Mouse (Mus musculus): Measurements from ENCODE around the gene Tex10. TPM values are rescaled to one million over a fixed set of nuclear protein-coding genes. Genes with fewer than 3 reads are reported as not detected.

Gene Tex10
- 20.3 and 28.7 TPM in 2 replicates for polyA plus RNA-seq (2015; fragmentation: Nextera tagmentation; extraction: Ambion mirVana)

DNA sequence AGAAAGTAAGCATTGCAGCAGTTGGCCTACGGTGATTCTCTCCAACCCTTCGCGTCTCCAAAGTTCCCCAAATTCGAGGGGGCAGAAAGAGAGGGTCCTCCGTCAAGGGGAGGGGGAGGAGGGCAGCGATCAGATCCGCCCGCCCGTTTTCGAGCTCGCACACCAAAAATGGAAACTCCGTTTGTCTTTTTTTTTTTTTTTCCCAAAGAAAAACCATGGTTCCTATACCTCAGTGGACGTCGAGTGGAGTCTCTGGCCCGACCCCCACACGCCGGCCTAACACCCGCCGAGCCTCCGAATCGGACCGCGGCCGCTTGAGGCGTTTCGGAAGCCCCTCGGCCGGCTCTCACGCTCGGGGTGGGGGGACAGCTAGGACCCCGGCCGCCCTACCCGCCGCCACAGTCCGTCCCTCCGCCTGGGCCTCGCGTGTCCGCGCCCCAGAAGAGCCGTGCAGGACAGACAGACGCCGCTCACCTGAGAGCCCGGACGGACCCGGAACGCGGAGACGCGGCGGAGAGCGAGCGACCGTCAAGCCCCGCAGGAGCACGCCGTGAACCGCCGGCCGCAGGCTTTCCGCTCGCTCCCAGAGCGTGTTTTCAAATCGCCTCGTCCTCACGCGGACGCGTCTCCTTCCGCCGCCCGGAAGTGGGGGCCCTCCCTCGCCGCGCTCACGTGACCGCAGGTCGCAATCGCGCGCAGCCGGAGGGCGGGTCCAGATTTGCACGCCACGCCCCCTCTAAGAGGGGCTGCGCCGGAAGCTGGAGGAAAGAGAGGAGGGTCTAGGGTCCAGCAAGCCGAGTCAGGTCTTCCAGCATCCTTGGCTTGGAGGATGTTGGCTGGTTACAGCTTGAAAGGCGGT lies at the start of gene Tex10:
Gene Tex10 (minus strand): TSS at position 668 of the 859 bp plus-strand sequence.
- DNase-seq (peak; percentile 83), ATAC-seq (ENCODE audit: low read depth) (peak; percentile 90)
- H3K4me2 ChIP-seq: peak within 1 kb of the TSS; percentile 92
- H3K27ac ChIP-seq: peak within 1 kb of the TSS; percentile 82
- peaks cover 16% of the 10 kb centered on the region for H3K4me1 ChIP-seq (replicated peaks)
- H3K9me3 ChIP-seq (replicated peaks): no peaks in the 10 kb centered on the region
- H3K9ac ChIP-seq: peak within 1 kb of the TSS; percentile 97
- H3K4me3 ChIP-seq (replicated peaks): peak within 1 kb of the TSS; percentile 96
- H3K36me3 ChIP-seq: peaks cover 8% of the 10 kb centered on the region
- under 1% methylated on average over 89 of the region's 89 CpGs for WGBS (ENCODE audit: insufficient replicate concordance)
- no peaks in the 10 kb centered on the region for H3K27me3 ChIP-seq

DNA sequence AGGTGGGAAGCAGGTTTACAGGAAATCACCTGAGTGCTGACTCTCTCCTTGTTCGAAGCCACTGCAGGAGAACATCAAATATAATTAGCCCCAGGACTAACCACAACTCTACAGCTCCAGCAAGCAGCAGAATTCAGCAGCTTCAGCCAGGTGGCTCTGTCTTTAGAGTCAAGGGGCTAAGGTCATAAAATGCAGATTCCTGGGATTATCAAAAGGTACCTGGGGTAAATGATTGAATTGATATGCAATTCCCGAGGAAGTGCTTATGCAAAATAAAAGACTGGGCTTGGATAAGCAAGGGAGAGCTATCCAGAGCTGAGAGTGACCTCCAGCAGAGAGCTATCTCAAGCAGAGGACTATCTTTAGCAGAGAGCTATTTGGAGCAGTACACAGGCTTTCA lies 37.6 kb upstream of the Tex10 start:
- DNase-seq (no peak), ATAC-seq (ENCODE audit: low read depth) (no peak)
- Histone ChIP-seq H3K9ac (no peak overlapping the region), H3K9me3 (replicated peaks) (no peaks in the 10 kb centered on the region; the same call in 1 of the 2 replicates), H3K36me3 (no peaks in the 10 kb centered on the region), H3K27ac (no peak overlapping the region), H3K27me3 (no peaks in the 10 kb centered on the region), H3K4me2 (no peak overlapping the region), H3K4me1 (replicated peaks) (no peaks in the 10 kb centered on the region), H3K4me3 (replicated peaks) (no peak overlapping the region)
- 25% methylated on average over 2 of the region's 2 CpGs for WGBS (ENCODE audit: insufficient replicate concordance)

DNA sequence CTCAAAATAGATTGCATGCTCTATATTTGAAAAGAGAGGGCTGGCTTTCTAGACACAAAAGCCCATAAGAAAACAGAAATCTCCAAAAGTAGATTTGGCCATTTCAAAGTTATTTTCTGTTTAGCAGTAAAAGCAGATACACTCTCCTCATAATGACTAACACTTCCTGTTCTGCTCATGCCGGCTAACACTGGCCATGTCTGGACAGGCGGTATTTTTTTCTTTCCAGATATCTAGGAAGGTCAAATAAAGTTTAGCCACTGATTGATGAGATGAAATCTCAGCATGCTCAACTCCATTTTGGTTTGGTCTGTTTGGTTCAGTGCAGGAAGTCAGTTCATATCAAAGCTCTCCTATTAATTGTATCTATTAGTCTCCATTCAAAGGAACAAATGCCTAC lies 19.3 kb upstream of the Tex10 start:
- Histone ChIP-seq H3K36me3 (no peaks in the 10 kb centered on the region), H3K4me3 (replicated peaks) (no peak overlapping the region), H3K27me3 (no peaks in the 10 kb centered on the region), H3K4me2 (no peak overlapping the region), H3K27ac (no peak overlapping the region), H3K9ac (no peak overlapping the region), H3K9me3 (replicated peaks) (no peaks in the 10 kb centered on the region), H3K4me1 (replicated peaks) (peaks cover 5% of the 10 kb centered on the region; the same call in 1 of the 2 replicates)
- no peak for DNase-seq
- WGBS (ENCODE audit: insufficient replicate concordance): 46% methylated on average over 2 of the region's 2 CpGs
- ATAC-seq (ENCODE audit: low read depth): no peak

DNA sequence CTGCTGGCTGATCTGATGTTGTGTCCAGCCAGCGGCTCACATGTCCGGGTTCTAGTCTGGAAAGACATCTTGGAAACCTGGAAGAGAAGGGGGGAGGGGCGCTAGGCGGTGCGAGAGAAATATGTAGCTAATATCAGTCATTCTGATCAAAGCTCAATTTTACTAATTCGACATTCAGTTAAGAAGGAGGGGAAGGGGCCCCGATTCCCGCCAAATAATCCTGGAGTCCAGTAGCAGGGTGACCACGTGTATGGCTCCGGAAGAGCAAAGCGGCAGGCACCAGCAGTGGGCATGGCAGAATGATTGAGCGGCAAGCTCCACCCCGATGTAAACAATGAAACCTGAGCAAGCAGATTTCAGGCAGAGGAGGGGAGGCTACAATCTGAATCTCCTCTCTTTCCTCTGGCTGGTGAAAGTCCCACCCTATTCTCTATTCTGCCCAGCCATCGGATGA lies 18.1 kb upstream of the Tex10 start:
- H3K9me3 ChIP-seq (replicated peaks): no peaks in the 10 kb centered on the region
- H3K36me3 ChIP-seq: no peaks in the 10 kb centered on the region
- ATAC-seq (ENCODE audit: low read depth) (peak; percentile 50; the same call in 1 of the 2 replicates), DNase-seq (no peak)
- H3K4me1 ChIP-seq (replicated peaks): peaks cover 5% of the 10 kb centered on the region; the same call in 1 of the 2 replicates
- H3K27me3 ChIP-seq: no peaks in the 10 kb centered on the region
- H3K27ac ChIP-seq: no peak overlapping the region
- H3K4me2 ChIP-seq: peak overlapping the region; percentile 48
- H3K9ac ChIP-seq: peak overlapping the region; percentile 4; the same call in 1 of the 2 replicates
- WGBS (ENCODE audit: insufficient replicate concordance): 13% methylated on average over 14 of the region's 14 CpGs
- H3K4me3 ChIP-seq (replicated peaks): peak overlapping the region; percentile 28

DNA sequence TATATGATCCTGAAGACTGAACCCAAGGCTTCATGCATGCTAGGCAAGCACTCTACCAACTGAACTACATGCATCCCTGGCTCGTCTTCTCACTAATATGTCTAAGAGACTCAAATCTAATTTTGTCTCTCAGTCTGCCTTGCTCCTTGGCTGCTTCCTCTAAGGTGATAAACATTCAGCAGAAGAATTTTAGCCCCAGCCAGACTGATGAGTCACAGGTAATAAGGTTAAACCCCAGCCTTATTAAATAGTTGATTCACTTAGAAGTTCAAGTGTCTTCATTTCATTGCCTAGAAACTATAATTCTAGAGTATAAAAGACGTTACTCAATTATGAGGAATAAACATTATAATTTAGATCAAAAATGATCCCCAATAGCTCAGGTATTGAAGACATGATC lies 15.7 kb upstream of the Tex10 start:
- no peak for DNase-seq

DNA sequence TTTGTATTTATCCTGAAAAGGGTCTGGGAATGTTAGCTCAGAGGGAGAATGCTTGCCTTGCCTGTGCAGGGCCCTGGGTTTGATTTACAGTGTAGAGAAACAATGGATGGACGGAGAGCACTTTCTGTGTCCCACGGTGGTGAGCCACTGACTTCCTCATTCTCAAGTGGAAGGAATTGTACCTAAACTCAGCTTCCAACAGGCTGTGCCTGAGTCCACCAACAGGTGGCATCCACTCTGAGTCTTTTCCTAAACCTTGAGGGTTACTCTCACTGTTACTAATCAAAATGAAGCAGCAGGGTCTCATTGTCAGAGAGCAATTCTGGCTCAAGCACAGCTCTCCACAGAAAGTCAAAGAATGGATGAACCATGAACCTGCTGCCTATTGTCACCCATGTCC lies 8.0 kb upstream of the Tex10 start:
- H3K9ac ChIP-seq: no peak overlapping the region
- no peaks in the 10 kb centered on the region for H3K36me3 ChIP-seq
- DNase-seq: no peak
- H3K9me3 ChIP-seq (replicated peaks): no peaks in the 10 kb centered on the region
- no peak overlapping the region for H3K4me3 ChIP-seq (replicated peaks)
- H3K4me1 ChIP-seq (replicated peaks): no peaks in the 10 kb centered on the region
- no peak overlapping the region for H3K27ac ChIP-seq
- no peaks in the 10 kb centered on the region for H3K27me3 ChIP-seq
- no peak overlapping the region for H3K4me2 ChIP-seq
- 8% methylated on average over 2 of the region's 2 CpGs for WGBS (ENCODE audit: insufficient replicate concordance)
- no peak for ATAC-seq (ENCODE audit: low read depth)

More for the DNA sequence above, 15.7 kb upstream of the Tex10 start:
- Histone ChIP-seq H3K4me2 (no peak overlapping the region), H3K27ac (no peak overlapping the region), H3K27me3 (no peaks in the 10 kb centered on the region), H3K9ac (no peak overlapping the region), H3K36me3 (no peaks in the 10 kb centered on the region), H3K4me3 (replicated peaks) (no peak overlapping the region), H3K4me1 (replicated peaks) (peaks cover 5% of the 10 kb centered on the region; the same call in 1 of the 2 replicates), H3K9me3 (replicated peaks) (no peaks in the 10 kb centered on the region)
- no peak for ATAC-seq (ENCODE audit: low read depth)
- WGBS (ENCODE audit: insufficient replicate concordance): 62% methylated on average over 2 of the region's 2 CpGs

DNA sequence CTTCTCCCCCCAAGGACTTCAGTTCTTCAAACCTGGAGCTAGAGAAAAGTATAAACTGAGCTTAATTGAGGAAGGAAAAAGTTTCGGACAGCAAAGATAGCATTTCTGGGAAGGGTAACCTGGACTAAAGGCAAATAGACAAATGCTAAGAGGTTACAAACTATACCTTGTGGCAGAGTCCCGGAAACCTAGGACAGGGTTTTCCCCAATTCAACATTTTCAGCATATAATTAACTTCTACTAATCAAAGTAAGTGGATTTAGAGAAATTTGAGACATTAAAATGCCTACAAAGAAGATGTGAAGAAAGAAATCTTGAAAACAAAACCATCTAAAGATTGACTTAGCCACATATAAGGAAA lies 372 bp upstream of the Tex10 start:
- 60% methylated on average over 2 of the region's 2 CpGs for WGBS (ENCODE audit: insufficient replicate concordance)
- peaks cover 16% of the 10 kb centered on the region for H3K4me1 ChIP-seq (replicated peaks)
- peak overlapping the region; percentile 92 for H3K4me2 ChIP-seq
- no peaks in the 10 kb centered on the region for H3K27me3 ChIP-seq
- H3K9me3 ChIP-seq (replicated peaks): no peaks in the 10 kb centered on the region
- peak overlapping the region; percentile 96 for H3K4me3 ChIP-seq (replicated peaks)
- H3K36me3 ChIP-seq: peaks cover 2% of the 10 kb centered on the region
- DNase-seq (no peak), ATAC-seq (ENCODE audit: low read depth) (no peak)
- no peak overlapping the region for H3K27ac ChIP-seq
- H3K9ac ChIP-seq: peak overlapping the region; percentile 97; the same call in 1 of the 2 replicates

DNA sequence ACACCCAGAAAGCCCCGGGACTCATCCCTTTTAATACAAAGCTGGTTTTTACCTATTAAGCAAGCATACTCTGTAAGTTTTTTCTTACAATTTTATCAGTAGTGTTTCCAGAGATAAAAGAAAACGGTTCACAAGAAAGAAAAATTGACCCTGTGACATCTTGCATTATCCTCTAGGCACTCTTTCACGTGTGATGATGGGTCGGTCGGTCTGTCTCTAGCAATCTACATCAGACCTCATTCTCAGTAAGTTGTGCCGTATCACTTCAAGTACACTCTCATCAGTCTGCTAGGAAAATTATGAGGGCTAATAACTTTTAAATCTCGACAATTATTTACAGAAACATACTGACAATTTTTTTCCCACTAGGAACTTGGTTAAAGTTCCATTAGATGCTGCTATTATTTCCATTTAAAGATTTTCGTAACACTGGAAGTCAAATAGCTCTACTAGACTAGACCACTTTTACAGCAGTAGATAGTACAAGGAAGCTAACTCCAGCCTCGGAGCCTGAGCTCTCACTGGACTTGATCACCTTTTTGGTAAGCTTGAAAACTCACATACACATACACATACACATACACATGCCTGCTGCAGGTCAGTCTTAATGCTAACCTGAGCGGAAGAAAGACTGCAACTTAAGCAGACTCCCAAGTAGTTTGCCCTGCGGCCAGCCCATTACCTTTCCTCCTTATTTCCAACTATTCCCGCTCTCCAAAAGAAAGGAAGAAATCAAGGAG lies 1.0 kb downstream of the Tex10 start:
- peak; percentile 16; the same call in 1 of the 2 replicates for ATAC-seq (ENCODE audit: low read depth)
- H3K27ac ChIP-seq: peak overlapping the region; percentile 82
- H3K4me1 ChIP-seq (replicated peaks): peaks cover 16% of the 10 kb centered on the region
- 4% methylated on average over 12 of the region's 12 CpGs for WGBS (ENCODE audit: insufficient replicate concordance)
- peak overlapping the region; percentile 92 for H3K4me2 ChIP-seq
- H3K36me3 ChIP-seq: peaks cover 12% of the 10 kb centered on the region
- H3K4me3 ChIP-seq (replicated peaks): peak overlapping the region; percentile 96
- no peaks in the 10 kb centered on the region for H3K9me3 ChIP-seq (replicated peaks)
- H3K9ac ChIP-seq: peak overlapping the region; percentile 97
- H3K27me3 ChIP-seq: no peaks in the 10 kb centered on the region
- DNase-seq: no peak

DNA sequence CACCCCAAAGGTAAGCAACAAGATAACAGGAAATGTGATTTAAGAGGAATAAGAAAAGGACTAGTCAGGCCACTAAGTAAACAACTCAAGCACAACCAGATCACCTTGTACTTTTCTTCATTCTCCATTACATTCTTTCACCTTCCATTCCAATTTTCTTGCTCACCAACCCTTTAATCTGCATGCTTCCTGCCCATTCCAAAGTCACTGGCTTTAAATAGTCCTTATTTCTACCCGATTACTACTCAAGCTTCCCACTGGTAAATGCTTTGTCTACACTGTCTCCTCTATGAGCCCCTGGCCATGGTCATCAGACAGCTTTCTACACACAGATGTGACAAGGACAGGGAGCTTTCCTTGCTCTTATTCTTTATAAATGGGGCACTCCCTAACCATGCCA lies 2.3 kb downstream of the Tex10 start:
- peaks cover 16% of the 10 kb centered on the region for H3K4me1 ChIP-seq (replicated peaks)
- peaks cover 20% of the 10 kb centered on the region for H3K36me3 ChIP-seq
- no peaks in the 10 kb centered on the region for H3K9me3 ChIP-seq (replicated peaks)
- no peak overlapping the region for H3K27ac ChIP-seq
- peak overlapping the region; percentile 51; the same call in 1 of the 2 replicates for H3K9ac ChIP-seq
- DNase-seq (no peak), ATAC-seq (ENCODE audit: low read depth) (no peak)
- 48% methylated on average over 1 of the region's 1 CpGs for WGBS (ENCODE audit: insufficient replicate concordance)
- peak overlapping the region; percentile 28 for H3K4me3 ChIP-seq (replicated peaks)
- peak overlapping the region; percentile 92 for H3K4me2 ChIP-seq
- H3K27me3 ChIP-seq: no peaks in the 10 kb centered on the region

DNA sequence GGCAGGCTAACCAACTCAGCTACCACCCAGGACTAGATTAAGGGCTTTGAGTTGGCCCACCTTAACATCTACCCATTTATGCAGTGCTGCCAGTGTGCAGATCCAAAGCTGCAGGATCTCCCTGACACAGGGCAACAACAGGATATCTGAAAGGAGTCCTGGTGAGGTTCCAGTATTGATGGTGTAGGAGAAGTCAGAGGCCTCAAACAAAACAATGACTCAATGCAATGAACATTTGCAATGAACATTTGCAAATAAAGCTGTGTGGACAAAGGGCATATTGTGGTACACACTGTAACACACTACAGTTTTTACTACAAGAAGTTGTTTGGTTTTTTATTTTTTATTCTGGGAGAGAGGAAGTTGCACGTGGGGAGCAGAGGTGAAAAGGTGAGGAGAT lies 12.2 kb downstream of the Tex10 start:
- no peak overlapping the region for H3K9ac ChIP-seq

DNA sequence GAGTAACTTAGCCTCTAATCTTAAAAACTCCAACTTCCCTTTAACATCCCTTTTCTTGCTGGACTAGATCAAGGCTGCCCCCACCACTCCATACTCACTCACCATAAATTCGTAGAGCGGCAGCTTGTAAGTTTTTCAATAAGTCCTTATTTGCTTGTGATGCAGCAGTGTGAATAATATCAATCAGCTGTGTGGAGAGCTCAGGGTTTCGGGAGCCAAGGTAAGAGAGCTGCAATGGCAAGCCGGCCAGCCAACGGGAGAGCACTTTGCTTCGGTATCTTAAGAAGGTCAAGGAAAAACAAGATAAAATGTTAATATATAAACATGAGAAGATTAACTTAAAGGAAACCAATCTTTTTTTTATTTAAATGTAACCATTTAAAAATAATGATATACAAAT lies 14.8 kb downstream of the Tex10 start:
- Histone ChIP-seq H3K4me3 (replicated peaks) (no peak overlapping the region), H3K9me3 (replicated peaks) (no peaks in the 10 kb centered on the region), H3K27me3 (no peaks in the 10 kb centered on the region), H3K9ac (no peak overlapping the region), H3K27ac (no peak overlapping the region), H3K4me2 (no peak overlapping the region), H3K4me1 (replicated peaks) (no peaks in the 10 kb centered on the region), H3K36me3 (peaks cover 55% of the 10 kb centered on the region)
- 88% methylated on average over 6 of the region's 6 CpGs for WGBS (ENCODE audit: insufficient replicate concordance)
- ATAC-seq (ENCODE audit: low read depth) (no peak), DNase-seq (no peak)

More for the DNA sequence above, 12.2 kb downstream of the Tex10 start:
- Histone ChIP-seq H3K36me3 (peaks cover 50% of the 10 kb centered on the region), H3K4me1 (replicated peaks) (no peaks in the 10 kb centered on the region), H3K27ac (no peak overlapping the region), H3K4me3 (replicated peaks) (no peak overlapping the region), H3K4me2 (no peak overlapping the region), H3K9me3 (replicated peaks) (no peaks in the 10 kb centered on the region), H3K27me3 (no peaks in the 10 kb centered on the region)
- no peak for DNase-seq
- no peak for ATAC-seq (ENCODE audit: low read depth)
- 71% methylated on average over 1 of the region's 1 CpGs for WGBS (ENCODE audit: insufficient replicate concordance)
